Mouse (Mus musculus): ENCODE measurements around the gene Krt24.
"Not testable (repeated sequence)": the region's sequence is repeated elsewhere in the genome, so short reads cannot be mapped to it uniquely, and the experiment has no call there.

Krt24 gene

GRCm38 (mm10) chr11:99250666-99251065 is 34.4 kb downstream of the Krt24 start:
- no peak for DNase-seq

- no peak for DNase-seq
Observed at GRCm38 (mm10) chr11:99250241-99250640, 34.8 kb downstream of the Krt24 start.

- no peak for DNase-seq
Observed at GRCm38 (mm10) chr11:99249115-99249514, 35.9 kb downstream of the Krt24 start.

DNA sequence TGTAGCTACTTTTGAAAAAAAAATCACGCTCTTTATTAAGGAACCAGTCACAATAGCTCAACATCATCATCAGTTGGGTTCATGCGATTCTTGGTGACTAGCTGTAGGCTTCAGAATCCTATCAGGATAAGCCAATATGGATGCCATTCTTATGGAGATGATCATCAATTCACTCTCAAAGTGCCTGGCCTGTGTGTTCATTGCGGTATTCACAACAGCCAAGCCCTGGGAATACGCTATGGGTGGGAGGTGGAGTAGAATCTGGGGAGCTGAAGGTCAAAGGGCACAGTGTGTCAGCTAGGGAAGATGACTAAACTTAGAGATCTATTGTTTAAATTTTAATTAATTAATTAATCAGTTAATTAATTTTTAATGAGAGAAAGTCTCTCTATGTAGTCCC is 37.1 kb downstream of the Krt24 start:
- no peak for DNase-seq

DNA sequence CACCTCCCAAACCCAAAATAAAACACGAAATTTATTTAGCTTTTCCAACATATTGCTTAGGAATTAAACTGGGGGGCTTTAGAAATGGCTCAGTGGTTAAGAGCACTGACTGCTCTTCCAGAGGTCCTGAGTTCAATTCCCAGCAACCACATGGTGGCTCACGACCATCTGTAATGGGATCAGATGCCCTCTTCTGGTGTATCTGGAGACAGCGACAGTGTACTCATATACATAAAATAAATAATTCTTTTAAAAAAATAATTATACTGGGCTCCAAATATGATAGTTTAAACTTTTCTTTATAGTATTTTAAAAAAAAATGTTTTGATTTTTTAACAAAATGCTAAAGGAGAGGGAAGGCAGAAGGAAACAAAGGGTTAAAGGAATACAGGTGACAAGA is 40.5 kb downstream of the Krt24 start:
- not testable (repeated sequence) for DNase-seq

DNA sequence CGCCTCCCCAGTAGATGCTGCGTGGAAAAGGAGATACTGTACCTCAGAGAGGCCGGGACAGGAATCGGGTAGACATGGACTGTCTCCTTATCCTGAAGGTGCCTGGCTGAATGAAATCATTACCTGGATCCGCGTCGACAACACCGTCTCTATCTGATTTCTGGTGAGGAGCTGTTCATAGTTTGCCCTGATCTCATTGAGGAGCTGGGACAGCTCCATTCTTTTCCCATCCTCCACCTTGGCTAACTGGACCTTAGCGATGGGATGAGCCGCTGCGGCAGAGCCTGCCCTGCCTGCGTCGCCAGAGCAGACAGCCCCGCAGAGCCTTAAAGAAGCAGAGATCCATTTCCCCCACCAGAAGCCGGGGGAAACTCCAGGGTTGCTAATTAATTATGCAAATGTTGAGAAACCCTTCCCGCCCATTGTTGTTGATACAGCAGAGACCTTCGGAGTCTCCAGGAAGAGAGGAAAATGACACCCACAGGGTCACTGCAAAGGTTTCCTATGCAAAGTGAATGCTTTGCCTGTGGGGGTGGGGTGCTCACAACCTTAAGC is 41.2 kb downstream of the Krt24 start, which contains the start of gene Krt222:
Gene Krt222, minus strand, starts transcription at position 266 of the 555 bp plus-strand sequence.
- DNase-seq = peak in 1 of 2 experiments; percentile 6

GRCm38 (mm10) chr11:99243200-99243819 is 41.8 kb downstream of the Krt24 start:
- no peak for DNase-seq

GRCm38 (mm10) chr11:99242056-99242455 is 43.0 kb downstream of the Krt24 start:
- no peak for DNase-seq

DNA sequence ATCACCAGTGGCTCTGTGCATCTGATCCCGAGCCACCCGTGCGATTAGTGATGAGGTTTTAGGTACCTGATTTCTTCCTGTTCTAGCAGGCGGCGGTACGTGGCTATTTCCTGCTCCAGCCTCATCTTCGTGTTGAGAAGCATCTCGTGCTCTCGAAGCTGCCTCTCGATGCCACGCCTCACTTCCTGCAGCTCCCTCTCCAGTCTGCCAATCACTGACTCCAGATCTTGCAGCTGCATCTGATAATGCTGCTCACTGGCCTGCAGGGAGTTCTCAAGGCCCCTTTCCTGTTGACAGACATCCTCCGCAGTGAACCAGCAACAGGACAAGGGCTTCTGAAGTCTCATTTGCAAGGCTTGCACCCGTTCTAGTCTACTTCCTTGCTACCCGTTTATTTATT is 46.6 kb downstream of the Krt24 start:
- DNase-seq = peak; percentile 29 to 49

DNA sequence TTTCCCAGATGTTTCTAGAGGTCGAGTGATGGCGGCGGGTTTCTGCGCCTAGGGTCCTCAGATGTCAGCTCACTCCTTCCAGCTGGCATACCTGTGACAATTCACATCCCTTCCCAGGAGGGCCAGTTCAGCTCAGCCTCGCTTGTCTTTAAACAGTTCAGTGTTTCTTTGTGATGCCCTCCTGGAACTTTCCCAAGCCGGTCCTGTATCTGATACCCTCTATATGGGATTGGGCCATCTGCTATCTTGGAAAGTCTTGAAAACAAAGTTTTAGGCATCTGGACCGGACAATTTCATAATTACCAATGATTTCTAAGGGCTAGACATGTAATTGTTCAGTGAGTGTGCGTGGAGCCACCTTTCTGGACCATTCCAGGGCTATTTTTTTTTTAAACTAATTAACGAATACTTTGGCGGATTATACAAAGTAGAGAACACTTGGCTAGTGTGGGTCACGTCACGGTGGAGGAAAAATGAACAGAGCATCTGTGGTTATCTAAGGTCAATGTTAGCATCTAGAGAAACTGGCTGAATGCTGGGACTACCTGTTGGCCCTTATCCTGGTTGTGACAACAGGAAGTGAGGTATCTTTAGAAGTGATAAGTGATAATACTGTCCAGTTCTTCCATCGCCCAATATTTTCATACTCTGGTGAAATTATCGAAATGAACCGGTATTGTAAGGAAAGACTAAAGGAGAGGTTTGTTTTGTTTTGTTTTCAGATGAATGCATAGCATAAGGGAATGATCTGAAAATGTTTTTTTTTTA is 53.8 kb downstream of the Krt24 start:
- DNase-seq = no peak

- DNase-seq = peak; percentile 84 to 86
Observed at GRCm38 (mm10) chr11:99230261-99231048, 54.6 kb downstream of the Krt24 start, which contains the start of gene Smarce1. Smarce1 (minus strand) TSS chr11:99231017.

Measured in lung, postnatal 4 days (tissue).